Mouse (Mus musculus) lung, adult 2 months (tissue): ENCODE data around the gene Olig2.

Source experiments
- CTCF ChIP-seq: fragments of 200-500 bp; IDR thresholded peaks from 2 replicates; pipeline ENCODE4 v1.5.1; 2011; ENCODE audit warnings: mild to moderate bottlenecking, low read length, control low read depth; ENCODE audit not compliant: insufficient read depth
- POLR2A ChIP-seq: fragments of 200-500 bp; IDR thresholded peaks from 2 replicates; pipeline ENCODE4 v1.6.1; 2011; ENCODE audit warnings: low read depth, mild to moderate bottlenecking, control low read depth, low read length, borderline replicate concordance; ENCODE audit errors: extremely low read depth

- TF ChIP-seq CTCF (no peak), POLR2A (no peak)
Observed at GRCm38 (mm10) chr16:91187046-91187445, 38.2 kb upstream of the Olig2 start.
